Mouse (Mus musculus): Measurements from ENCODE around the gene Eif2b2.

Gene Eif2b2

DNA sequence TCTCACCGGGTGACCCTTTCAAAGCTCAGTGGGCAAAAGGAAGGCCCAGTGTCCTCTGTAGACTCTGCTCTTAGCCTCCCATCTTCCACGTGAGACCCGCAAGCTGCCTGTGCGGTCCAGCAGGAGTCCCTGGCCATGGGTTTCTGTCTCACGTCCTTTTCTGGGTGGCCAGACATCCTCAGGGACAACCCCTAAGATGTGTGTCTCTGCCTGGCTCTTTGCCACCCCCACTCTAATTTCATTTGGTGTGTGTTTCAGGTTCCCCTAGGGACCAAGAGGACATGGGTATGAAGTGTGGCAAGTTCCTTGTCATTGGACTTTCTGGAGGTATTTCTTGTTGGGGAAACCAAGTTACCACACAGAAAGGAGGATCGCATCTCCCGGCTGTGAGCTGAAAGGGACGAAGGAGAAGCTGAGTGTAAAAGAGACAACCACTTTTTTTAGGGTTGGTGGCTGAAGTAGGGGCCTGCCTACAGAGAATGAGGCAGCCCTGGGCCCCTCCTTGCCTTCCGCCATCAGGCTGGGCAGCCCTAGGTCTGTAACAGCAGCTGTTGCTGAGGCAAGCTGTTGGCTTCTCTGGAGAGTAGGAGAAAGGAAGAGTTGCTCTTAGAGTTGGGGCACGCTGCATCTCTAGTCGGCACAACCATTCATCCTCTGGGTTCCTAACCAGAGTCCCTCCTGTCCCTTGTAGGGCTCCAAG lies 25.2 kb upstream of the Eif2b2 start:
- no peak for DNase-seq (ENCODE audit: low spot score in 2 of 2)

- no peak for DNase-seq (ENCODE audit: low spot score in 2 of 2)
Measured at GRCm38 (mm10) chr12:85194623-85195018, 24.7 kb upstream of the Eif2b2 start.

DNA sequence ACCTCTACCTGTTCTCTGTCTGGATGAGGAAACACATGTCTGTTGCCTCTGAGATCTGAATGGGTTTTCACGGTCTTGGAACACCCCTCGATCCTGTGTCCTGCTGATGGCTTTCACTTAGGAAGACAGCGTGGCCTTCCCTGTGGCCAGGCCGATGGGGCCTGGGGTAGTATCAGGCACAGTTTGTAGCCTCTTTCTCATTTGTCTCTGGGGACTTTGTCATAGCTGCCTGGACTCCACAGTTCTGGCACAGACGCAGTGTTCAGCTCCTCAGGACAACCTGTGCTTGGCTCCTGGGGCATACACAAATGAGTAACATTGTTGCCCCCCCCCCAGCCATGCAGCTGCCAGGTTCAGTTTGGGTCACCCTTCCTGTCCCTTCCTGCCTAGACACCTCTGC lies 24.2 kb upstream of the Eif2b2 start:
- DNase-seq (ENCODE audit: low spot score in 2 of 2): no peak

DNA sequence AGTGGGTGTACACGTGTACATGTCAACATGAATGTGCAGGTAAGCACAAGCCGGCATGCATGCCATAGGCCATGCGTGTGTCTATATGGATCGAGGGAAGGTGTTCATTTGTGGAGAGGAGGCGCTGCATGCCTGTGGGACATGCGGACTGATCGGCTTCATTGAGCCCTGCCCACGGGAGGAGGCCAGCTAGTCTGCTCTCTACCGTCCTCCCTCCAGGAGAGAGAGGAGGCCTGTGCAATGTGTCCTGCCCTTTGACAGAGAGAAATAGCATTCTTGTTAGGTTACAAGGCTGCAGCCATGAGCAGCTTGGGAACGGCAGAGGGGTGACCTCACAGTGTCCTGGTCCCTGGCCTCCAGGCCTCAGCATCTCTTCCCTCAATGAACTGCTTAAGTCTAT lies 23.1 kb upstream of the Eif2b2 start:
- no peak for DNase-seq (ENCODE audit: low spot score in 2 of 2)

DNA sequence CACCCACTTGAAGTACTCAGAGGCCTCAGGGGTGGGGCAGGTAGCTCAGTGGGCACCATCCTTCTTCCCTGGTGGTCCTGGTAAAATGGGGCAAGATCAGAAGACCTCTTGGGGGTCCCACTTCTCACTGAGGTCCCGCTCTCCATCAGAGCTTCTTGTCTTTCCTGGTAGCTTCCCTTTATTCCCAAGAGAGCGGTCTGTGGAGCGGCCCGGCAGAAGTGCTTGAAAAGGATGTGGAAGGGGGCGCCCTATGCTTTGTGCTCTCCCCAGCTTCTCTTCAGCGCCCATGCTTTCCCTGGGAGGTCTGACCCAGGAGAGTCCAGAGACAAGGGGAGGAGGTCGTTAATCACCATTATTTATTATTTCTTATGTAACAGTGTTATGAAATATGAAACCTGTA lies 21.9 kb upstream of the Eif2b2 start:
- no peak for DNase-seq (ENCODE audit: low spot score in 2 of 2)

DNA sequence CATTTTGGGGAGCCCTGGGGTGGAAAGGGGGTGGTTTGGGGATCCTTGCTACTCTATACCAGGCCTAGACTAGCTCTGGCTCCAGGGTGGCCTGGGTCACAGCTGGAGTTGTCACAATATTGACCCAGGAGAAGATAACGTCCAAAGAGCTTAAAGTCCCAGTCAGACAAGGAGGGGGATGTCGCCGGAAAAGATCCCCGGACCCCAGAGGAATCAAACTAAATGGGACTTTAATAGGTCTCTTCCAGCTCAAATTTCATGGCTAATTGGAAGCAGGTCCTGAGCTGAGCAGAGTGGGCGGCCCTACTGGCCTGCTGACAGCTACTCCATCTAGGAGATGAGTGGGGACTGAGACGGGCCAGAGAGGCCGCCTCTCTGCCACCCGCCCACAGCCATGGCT lies 21.3 kb upstream of the Eif2b2 start:
- no peak for DNase-seq (ENCODE audit: low spot score in 2 of 2)

GRCm38 (mm10) chr12:85199954-85200353 lies 19.3 kb upstream of the Eif2b2 start:
- DNase-seq (ENCODE audit: low spot score in 2 of 2): no peak

DNA sequence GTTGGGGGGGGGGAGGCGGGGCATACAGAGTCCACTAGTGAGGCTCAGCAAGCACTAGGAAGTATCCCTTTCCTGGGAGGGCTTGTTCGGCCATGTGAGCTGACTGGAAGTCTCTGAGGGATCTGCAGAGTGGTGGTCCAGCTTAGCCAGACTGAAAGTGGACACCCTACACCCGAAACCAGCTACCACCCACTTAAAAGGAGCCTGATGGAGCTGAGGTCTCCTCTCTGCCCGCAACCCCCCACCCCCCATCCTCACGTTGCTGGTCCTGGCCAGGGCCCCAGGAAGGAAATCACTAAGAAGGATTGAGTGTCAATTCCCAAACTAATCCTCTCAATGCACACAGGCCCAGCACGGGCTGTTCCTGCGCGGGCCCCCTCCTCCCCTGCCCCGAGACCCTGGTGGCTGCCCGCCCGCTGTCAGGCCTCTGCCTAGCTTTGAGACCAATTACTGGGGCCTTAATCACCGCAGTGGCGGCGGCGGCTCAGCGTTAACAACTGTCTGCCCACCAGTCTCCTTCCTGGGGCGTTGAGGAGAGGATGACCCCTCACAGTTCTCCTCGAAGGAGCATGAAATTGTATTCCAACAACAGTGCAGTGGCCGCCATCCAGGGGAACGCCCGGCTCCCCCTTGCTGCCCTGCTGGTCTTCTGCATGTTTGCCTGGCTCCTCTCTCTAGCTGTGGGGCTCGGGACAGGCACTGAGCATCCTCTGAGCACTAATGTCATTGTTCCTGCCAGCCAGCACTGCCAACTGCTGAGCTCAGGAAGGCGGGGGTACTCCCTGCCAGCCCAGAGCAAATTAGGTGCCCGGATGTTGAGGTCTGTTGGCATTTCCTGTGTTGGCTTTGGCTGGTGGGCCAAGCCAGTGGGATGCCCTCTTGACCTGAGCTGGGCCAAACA lies 18.1 kb upstream of the Eif2b2 start:
- no peak for DNase-seq (ENCODE audit: low spot score in 2 of 2)

DNA sequence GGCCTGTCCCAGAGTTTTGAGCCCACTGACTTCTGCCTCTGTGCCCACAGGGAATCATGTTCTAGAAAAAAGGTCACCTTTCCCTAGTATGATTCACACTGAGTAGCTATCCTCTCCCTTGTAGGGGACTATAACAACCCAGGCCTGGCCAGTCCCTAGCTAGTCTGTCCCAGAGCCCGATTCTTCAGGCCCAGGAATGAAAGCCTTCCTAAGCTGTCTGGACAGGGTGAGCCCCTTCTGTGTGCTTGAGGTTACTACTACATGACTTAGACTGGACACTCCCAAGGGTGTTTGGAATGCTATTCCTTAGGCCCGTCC lies 17.5 kb upstream of the Eif2b2 start:
- DNase-seq (ENCODE audit: low spot score in 2 of 2): no peak

GRCm38 (mm10) chr12:85202191-85202590 lies 17.1 kb upstream of the Eif2b2 start:
- no peak for DNase-seq (ENCODE audit: low spot score in 2 of 2)

DNA sequence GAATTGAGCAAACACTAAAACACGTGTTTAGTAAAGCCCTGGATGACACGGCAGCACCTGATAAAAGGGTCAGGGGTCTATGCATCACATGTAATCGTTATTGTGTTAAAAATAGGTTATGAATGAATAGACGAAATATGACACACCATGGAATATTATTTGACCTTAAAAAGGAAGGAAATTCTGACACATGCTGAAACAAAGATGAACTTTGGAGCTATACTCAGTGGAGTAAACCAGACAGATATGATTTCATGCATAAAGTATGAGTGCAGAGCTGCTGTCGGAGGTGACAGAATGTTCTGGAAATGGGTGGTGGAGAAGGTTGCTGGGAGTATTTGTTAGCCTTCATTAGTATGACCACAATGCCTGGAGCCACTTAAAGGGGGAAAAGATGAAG lies 15.6 kb upstream of the Eif2b2 start:
- no peak for DNase-seq (ENCODE audit: low spot score in 2 of 2)

GRCm38 (mm10) chr12:85204105-85204504 lies 15.2 kb upstream of the Eif2b2 start:
- DNase-seq (ENCODE audit: low spot score in 2 of 2): no peak

DNA sequence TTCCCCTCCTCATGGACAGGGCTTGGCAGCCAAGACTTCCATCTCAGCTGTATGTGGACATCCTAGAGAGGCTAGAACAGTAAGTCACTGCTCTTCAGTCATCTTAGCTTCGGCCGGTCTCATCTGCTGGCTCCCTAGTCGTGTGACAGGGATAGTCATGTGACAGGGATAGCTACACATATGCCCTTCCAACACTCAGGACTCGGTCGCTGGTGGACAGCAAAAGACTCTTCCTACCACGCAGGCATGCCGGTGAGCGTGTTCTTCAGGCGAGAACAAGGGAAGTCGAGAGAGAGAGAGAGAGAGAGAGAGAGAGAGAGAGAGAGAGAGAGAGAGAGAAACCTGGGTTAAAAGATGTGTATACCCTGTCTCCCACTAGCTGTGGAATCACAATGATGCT lies 13.9 kb upstream of the Eif2b2 start:
- no peak for DNase-seq (ENCODE audit: low spot score in 2 of 2)

GRCm38 (mm10) chr12:85208687-85209199 lies 10.5 kb upstream of the Eif2b2 start:
- DNase-seq (ENCODE audit: low spot score in 2 of 2): no peak

DNA sequence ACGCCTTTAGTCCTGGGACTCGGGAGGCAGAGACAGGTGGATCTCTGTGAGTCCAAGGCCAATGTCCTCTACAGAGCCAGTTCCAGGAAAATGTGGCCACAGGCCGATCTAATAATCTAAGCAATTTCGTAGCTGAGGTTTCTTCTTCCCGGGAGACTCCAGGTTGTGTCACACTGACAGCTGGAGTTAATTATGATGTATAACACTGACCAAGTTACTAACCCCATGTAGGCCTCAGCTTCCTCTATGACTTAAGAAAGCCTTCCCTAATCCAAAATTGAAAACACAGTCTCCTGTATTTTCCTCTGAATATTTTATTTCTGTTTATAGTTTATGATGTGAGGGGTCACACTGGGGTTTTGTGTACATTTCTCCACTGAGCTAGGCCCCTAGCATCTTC lies 4.2 kb upstream of the Eif2b2 start:
- DNase-seq (ENCODE audit: low spot score in 2 of 2): no peak

DNA sequence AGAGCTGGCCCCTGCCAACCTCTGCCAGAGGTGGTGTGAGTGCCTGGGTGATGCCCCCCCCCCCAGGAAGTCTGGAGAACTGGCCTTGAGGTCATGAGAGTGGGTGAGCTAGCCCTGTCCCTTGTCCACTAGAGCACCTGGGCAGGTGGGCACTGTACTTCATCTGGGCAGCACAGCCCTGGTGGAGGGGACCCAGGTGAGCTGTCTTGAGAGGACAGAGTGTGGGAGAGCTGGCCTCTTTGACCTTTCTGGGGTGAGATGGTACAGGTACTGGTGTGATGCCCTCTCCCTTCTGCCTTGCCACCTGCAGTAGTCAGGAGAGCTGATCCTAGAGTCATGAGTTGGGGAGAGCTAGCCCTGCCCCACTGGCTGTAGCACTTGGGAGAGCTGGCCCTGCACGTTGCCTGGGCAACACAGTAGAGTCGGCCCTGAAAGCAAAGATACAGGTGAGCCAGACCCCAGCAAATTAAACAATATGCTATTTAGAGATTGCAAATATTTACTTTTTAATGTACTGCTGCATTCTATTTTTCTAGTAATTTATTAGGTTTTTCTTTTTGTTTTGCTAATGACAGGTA lies 1.5 kb upstream of the Eif2b2 start:
- no peak for DNase-seq (ENCODE audit: low spot score in 2 of 2)

GRCm38 (mm10) chr12:85219905-85220290 lies 617 bp downstream of the Eif2b2 start:
- no peak for DNase-seq (ENCODE audit: low spot score in 2 of 2)

GRCm38 (mm10) chr12:85227227-85227626 lies 7.9 kb downstream of the Eif2b2 start:
- DNase-seq (ENCODE audit: low spot score in 2 of 2): no peak

DNA sequence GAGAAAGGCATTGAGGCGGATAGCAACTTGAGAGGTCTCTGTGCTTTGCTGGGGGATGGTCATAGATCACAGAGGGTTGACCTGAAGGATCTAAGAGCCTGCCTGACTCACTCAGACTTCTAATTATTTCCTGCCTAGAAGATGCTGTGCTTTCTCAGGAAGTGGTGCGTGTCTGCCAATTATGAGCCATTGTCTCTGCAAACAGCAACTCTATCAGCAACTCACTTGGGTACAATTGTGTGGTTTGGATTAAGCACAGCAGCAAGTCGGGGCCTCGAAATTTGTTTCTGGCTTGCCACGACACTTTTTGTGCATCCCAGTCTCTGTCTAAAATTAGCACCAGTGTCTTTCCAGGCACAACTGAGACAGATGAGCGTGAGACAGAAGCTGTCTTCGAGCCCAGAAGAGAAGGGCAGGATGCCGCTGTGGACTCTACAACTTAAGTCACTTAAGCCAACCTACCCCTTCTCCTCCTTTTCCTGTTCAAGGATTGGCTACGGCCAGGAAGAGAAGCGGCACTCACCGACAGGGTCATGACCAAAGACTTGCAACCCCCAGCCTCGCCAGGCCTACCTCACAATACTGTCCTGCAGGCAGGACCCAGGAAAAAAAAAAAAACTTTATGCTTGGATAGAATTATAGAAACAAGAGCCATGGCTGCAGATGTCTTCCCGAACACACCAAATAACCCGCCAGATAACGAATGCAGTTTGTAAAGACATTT lies 8.8 kb downstream of the Eif2b2 start:
- DNase-seq (ENCODE audit: low spot score in 2 of 2): no peak

DNA sequence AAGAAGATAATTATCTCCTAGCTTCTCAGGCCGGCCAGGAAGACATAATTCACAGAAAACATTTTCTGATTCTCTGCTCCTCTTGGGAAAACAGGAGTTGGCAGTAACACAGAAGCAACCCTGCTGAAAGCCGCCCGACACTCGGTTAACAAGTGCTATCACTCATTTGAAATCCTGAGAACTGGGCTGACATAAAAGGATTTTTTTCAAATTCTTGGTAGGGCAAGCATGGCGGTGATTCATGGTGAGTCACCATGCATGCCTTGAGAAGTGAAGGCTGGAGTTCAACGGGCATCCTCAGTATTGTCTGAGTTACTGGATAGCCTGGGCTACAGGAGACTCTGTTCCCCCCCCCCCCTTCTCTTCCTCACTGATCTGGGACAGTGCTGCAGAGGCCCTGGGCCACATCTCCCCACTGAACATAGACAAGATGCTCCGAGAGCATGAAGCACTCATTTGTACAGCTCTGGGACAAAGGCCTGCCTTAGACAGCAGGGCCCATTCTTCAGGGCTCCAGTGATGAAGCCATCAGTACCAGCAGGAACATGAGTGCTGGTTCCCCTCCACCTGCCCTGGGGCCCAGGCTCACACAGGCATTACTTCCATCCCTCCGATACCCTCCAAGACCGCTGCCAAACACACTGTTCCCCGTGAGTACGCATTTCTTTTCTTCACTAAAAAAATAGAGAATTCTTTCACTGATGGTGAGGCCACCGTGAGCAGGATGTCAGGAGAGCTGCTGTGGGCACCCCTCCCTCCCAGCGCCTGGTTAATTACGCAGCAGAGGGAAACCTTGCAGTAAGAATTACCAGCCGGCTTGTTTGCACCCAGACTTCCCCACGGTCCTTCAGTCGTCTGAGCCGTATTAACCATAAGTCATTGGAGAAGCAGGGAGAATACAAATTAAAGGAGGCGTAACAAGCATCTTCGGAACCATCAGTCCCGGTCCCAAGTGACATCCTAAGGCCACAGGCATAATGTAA lies 14.4 kb downstream of the Eif2b2 start:
- DNase-seq (ENCODE audit: low spot score in 2 of 2): no peak

- no peak for DNase-seq (ENCODE audit: low spot score in 2 of 2)
Measured at GRCm38 (mm10) chr12:85237553-85237952, 18.3 kb downstream of the Eif2b2 start.

Data from frontal cortex, postnatal 25 days (tissue).